Mouse (Mus musculus): ENCODE data around the gene Zfand6. TPM values are rescaled to one million over a fixed set of nuclear protein-coding genes. Genes with fewer than 3 reads are reported as not detected.

Gene Zfand6
- polyA plus RNA-seq, 1 experiment: 195 TPM

- H3K27ac ChIP-seq (ENCODE audit: insufficient read depth, low read depth, low read length): no peak overlapping the region
- H3K4me3 ChIP-seq (ENCODE audit: insufficient read depth, low read length): no peak overlapping the region
- TF ChIP-seq CTCF (IDR thresholded peaks at IDR 0.05; ENCODE audit: low read depth, low read length) (no peak), POLR2A (IDR thresholded peaks at IDR 0.05; ENCODE audit: borderline replicate concordance, low read depth, low read length) (no peak)
- H3K4me1 ChIP-seq (ENCODE audit: control insufficient read depth, insufficient read depth, low read length): peaks cover 9% of the 10 kb centered on the region; the same call in 1 of the 2 replicates
These were observed 89.1 kb downstream of the Zfand6 start for GRCm38 (mm10) chr7:84600631-84601030.

- peaks cover 9% of the 10 kb centered on the region for H3K4me1 ChIP-seq (ENCODE audit: control insufficient read depth, insufficient read depth, low read length)
- H3K4me3 ChIP-seq (ENCODE audit: insufficient read depth, low read length): no peak overlapping the region
- no peak overlapping the region for H3K27ac ChIP-seq (ENCODE audit: insufficient read depth, low read depth, low read length)
- TF ChIP-seq CTCF (IDR thresholded peaks at IDR 0.05; ENCODE audit: low read depth, low read length) (no peak), POLR2A (IDR thresholded peaks at IDR 0.05; ENCODE audit: borderline replicate concordance, low read depth, low read length) (no peak)
These were observed 93.1 kb downstream of the Zfand6 start for GRCm38 (mm10) chr7:84596633-84597032.

- H3K4me1 ChIP-seq (ENCODE audit: control insufficient read depth, insufficient read depth, low read length): peaks cover 12% of the 10 kb centered on the region
- H3K27ac ChIP-seq (ENCODE audit: insufficient read depth, low read depth, low read length): no peak overlapping the region
- H3K4me3 ChIP-seq (ENCODE audit: insufficient read depth, low read length): no peak overlapping the region
- TF ChIP-seq CTCF (IDR thresholded peaks at IDR 0.05; ENCODE audit: low read depth, low read length): no peak
- no peak for TF ChIP-seq POLR2A (IDR thresholded peaks at IDR 0.05; ENCODE audit: borderline replicate concordance, low read depth, low read length)
These were observed 93.8 kb downstream of the Zfand6 start for GRCm38 (mm10) chr7:84596002-84596401.

DNA sequence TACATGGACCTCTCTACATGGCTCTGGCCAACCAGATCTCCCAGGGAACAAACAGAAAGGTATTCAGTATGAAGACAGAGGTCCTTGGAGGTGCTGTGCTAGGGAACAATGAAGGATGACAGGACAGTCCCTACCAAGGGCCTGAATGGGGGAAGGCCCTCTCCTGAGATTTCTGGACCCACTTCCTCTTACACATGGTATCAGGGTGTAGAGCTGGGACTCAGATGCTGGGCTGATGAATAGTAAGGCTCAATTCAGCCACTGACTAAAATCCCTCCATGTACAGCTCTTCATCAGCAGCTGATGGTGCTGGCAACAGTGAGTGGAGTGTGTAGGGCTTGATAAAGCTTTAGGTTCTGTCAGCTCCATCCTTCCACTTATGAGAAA lies 94.8 kb downstream of the Zfand6 start:
- Histone ChIP-seq H3K4me3 (ENCODE audit: insufficient read depth, low read length) (no peak overlapping the region), H3K27ac (ENCODE audit: insufficient read depth, low read depth, low read length) (no peak overlapping the region), H3K4me1 (ENCODE audit: control insufficient read depth, insufficient read depth, low read length) (peaks cover 18% of the 10 kb centered on the region)
- no peak for TF ChIP-seq CTCF (IDR thresholded peaks at IDR 0.05; ENCODE audit: low read depth, low read length)
- no peak for TF ChIP-seq POLR2A (IDR thresholded peaks at IDR 0.05; ENCODE audit: borderline replicate concordance, low read depth, low read length)

- no peak overlapping the region for H3K4me3 ChIP-seq (ENCODE audit: insufficient read depth, low read length)
- no peak overlapping the region for H3K27ac ChIP-seq (ENCODE audit: insufficient read depth, low read depth, low read length)
- H3K4me1 ChIP-seq (ENCODE audit: control insufficient read depth, insufficient read depth, low read length): peaks cover 18% of the 10 kb centered on the region
These were observed 95.5 kb downstream of the Zfand6 start for GRCm38 (mm10) chr7:84594087-84594916.

DNA sequence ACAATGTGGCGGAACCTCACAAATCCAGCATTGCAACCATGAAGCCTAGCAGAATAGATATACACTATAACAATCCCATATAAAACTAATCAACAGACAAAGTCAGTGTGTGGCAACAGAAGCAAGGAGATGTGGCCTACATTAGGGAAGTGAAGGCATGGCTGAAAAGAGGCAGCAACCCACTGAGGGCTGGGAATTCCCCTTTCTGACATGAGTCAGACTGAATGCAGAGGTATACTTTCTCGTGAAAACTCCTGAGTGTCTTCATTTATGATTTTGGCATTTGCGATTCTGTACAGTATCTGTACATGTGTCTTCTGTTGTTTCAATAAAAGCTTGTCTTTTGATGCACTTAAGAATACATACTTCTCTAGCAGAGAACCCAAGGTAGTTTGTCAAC lies 98.4 kb downstream of the Zfand6 start:
- no peak for TF ChIP-seq POLR2A (IDR thresholded peaks at IDR 0.05; ENCODE audit: borderline replicate concordance, low read depth, low read length)
- TF ChIP-seq CTCF (IDR thresholded peaks at IDR 0.05; ENCODE audit: low read depth, low read length): no peak

More at GRCm38 (mm10) chr7:84594087-84594916, 95.5 kb downstream of the Zfand6 start:
- no peak for TF ChIP-seq CTCF (IDR thresholded peaks at IDR 0.05; ENCODE audit: low read depth, low read length)
- TF ChIP-seq POLR2A (IDR thresholded peaks at IDR 0.05; ENCODE audit: borderline replicate concordance, low read depth, low read length): no peak

DNA sequence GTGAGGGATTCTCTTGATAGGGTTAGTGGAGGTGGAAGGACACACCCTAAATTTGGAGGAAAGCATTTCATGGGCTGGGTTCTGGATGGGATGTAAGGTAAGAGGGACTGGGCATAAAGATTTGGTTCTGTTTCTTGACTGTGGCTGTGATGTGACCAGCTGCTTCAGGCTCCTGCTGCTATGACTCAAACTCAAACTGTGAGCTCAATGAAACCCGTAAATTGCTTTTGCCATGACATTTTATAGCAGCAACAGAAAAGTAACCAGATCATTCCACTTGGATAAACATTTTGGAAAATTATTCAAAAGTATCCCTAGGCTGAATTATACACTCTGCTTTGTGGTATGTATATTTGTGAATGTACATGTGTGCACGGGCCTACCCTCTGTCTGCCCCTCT lies 99.1 kb downstream of the Zfand6 start:
- no peak overlapping the region for H3K27ac ChIP-seq (ENCODE audit: insufficient read depth, low read depth, low read length)
- TF ChIP-seq CTCF (IDR thresholded peaks at IDR 0.05; ENCODE audit: low read depth, low read length) (no peak), POLR2A (IDR thresholded peaks at IDR 0.05; ENCODE audit: borderline replicate concordance, low read depth, low read length) (no peak)
- H3K4me1 ChIP-seq (ENCODE audit: control insufficient read depth, insufficient read depth, low read length): peaks cover 16% of the 10 kb centered on the region
- H3K4me3 ChIP-seq (ENCODE audit: insufficient read depth, low read length): no peak overlapping the region

More for the DNA sequence above, 98.4 kb downstream of the Zfand6 start:
- Histone ChIP-seq H3K4me3 (ENCODE audit: insufficient read depth, low read length) (no peak overlapping the region), H3K4me1 (ENCODE audit: control insufficient read depth, insufficient read depth, low read length) (peaks cover 16% of the 10 kb centered on the region), H3K27ac (ENCODE audit: insufficient read depth, low read depth, low read length) (no peak overlapping the region)

GRCm38 (mm10) chr7:84587101-84587783 lies 102.5 kb downstream of the Zfand6 start:
- peaks cover 15% of the 10 kb centered on the region for H3K4me1 ChIP-seq (ENCODE audit: control insufficient read depth, insufficient read depth, low read length)
- H3K4me3 ChIP-seq (ENCODE audit: insufficient read depth, low read length): no peak overlapping the region
- TF ChIP-seq CTCF (IDR thresholded peaks at IDR 0.05; ENCODE audit: low read depth, low read length) (no peak), POLR2A (IDR thresholded peaks at IDR 0.05; ENCODE audit: borderline replicate concordance, low read depth, low read length) (no peak)
- H3K27ac ChIP-seq (ENCODE audit: insufficient read depth, low read depth, low read length): no peak overlapping the region

GRCm38 (mm10) chr7:84586360-84587100 lies 103.2 kb downstream of the Zfand6 start:
- Histone ChIP-seq H3K4me3 (ENCODE audit: insufficient read depth, low read length) (no peak overlapping the region), H3K27ac (ENCODE audit: insufficient read depth, low read depth, low read length) (no peak overlapping the region), H3K4me1 (ENCODE audit: control insufficient read depth, insufficient read depth, low read length) (peaks cover 10% of the 10 kb centered on the region)
- TF ChIP-seq POLR2A (IDR thresholded peaks at IDR 0.05; ENCODE audit: borderline replicate concordance, low read depth, low read length): no peak
- TF ChIP-seq CTCF (IDR thresholded peaks at IDR 0.05; ENCODE audit: low read depth, low read length): no peak

Data from bone marrow macrophage, adult 2 months (primary cell).